8 mouse cellular contexts compared by ENCODE assay signal in the genomic region with DNA sequence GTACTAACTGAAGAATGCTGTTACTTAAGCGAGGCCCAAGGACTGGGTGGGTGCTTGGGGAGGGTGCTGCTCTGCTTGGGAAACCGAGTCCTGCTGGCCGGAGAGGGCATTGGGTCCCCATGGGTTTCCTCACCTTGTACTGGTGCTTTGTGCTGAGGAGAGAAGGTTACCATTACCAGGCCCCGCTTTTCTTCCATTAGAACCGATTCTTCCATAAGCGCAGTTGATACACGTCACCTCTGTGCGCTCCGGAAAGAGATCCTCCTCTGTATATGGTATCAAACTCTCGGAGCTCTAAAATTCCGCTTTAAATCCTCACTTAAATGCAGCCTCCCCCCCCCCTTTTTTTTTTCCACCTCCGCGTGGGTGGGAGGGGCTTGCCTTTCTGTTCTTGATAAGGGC. TPM values are rescaled to one million over a fixed set of nuclear protein-coding genes. Genes with fewer than 3 reads are reported as not detected.
DNase-seq lines count a peak whose midpoint lies in the region; ATAC-seq lines count a peak whose summit lies in the region.

No protein-coding gene starts in this region.

- under 1% methylated on average over 13 of the region's 13 CpGs for WGBS in intestine, embryonic 15.5 days

- peak overlapping the region; percentile 93 for H3K4me3 ChIP-seq in intestine, embryonic 15.5 days (replicated peaks)

- no peaks in the 10 kb centered on the region for H3K27me3 ChIP-seq in intestine, embryonic 15.5 days (replicated peaks)

- peak overlapping the region; percentile 99 for H3K9ac ChIP-seq in intestine, embryonic 15.5 days

- DNase-seq in kidney, postnatal 25 days, result peak; percentile 30 to 61
- DNase-seq in kidney, adult 11 months, result no peak
- peak; percentile 70 for DNase-seq in MN1 (ENCODE audit: low spot score)
- DNase-seq in mesoderm, embryonic 11.5 days (ENCODE audit: low read depth, low spot score), result peak; percentile 63
- DNase-seq in cerebellum, postnatal 10 days, result no peak
- DNase-seq in adrenal gland, adult (ENCODE audit: inconsistent age in 2 of 2, low spot score in 1 of 2), result no peak

- H3K4me1 ChIP-seq in intestine, embryonic 15.5 days (replicated peaks), result peaks cover 9% of the 10 kb centered on the region

- H3K9me3 ChIP-seq in intestine, embryonic 15.5 days, result no peaks in the 10 kb centered on the region

- peak; percentile 12 for ATAC-seq in erythroblast, adult 5-6 weeks (replicated peaks; ENCODE audit: low FRiP score, poor library complexity, severe bottlenecking)
- peak; percentile 24; the same call in 1 of the 2 replicates for ATAC-seq in intestine, embryonic 15.5 days

- peak overlapping the region; percentile 92 for H3K4me2 ChIP-seq in intestine, embryonic 15.5 days (replicated peaks)

- peaks cover 25% of the 10 kb centered on the region for H3K36me3 ChIP-seq in intestine, embryonic 15.5 days

- H3K27ac ChIP-seq in intestine, embryonic 15.5 days, result peak overlapping the region; percentile 99

RNA-seq across cellular contexts. Expression of a gene that starts 1.3 kb away (rescaled TPM):
- 26.9 and 40.5 TPM in 2 replicates for total RNA-seq in erythroblast, adult 5-6 weeks (2015; ENCODE audit: low replicate concordance)
- 55.7 and 59.0 TPM in 2 replicates for total RNA-seq in erythroblast, adult 5-6 weeks (2017; ENCODE audit: low replicate concordance)
- 93.1 and 102 TPM in 2 replicates for polyA plus RNA-seq in intestine, embryonic 15.5 days (2015; fragmentation: Nextera tagmentation; extraction: Ambion mirVana)

RNA-seq across cellular contexts. Expression of a gene that starts 10.4 kb away (rescaled TPM):
- total RNA-seq in erythroblast, adult 5-6 weeks (2015; ENCODE audit: low replicate concordance), result 18.6 and 69.2 TPM in 2 replicates
- 54.2 and 64.6 TPM in 2 replicates for total RNA-seq in erythroblast, adult 5-6 weeks (2017; ENCODE audit: low replicate concordance)
- polyA plus RNA-seq in intestine, embryonic 15.5 days (2015; fragmentation: Nextera tagmentation; extraction: Ambion mirVana), result 105 and 106 TPM in 2 replicates

RNA-seq across cellular contexts. Expression of a gene that starts 27.5 kb away (rescaled TPM):
- 57.9 and 59.6 TPM in 2 replicates for total RNA-seq in erythroblast, adult 5-6 weeks (2015; ENCODE audit: low replicate concordance)
- 80.2 and 94.7 TPM in 2 replicates for total RNA-seq in erythroblast, adult 5-6 weeks (2017; ENCODE audit: low replicate concordance)
- polyA plus RNA-seq in intestine, embryonic 15.5 days (2015; fragmentation: Nextera tagmentation; extraction: Ambion mirVana), result 49.5 and 52.4 TPM in 2 replicates

RNA-seq across cellular contexts. Expression of a gene that starts 38.4 kb away (rescaled TPM):
- not detected in 2 replicates for total RNA-seq in erythroblast, adult 5-6 weeks (2015; ENCODE audit: low replicate concordance)
- total RNA-seq in erythroblast, adult 5-6 weeks (2017; ENCODE audit: low replicate concordance), result not detected in 2 replicates
- polyA plus RNA-seq in intestine, embryonic 15.5 days (2015; fragmentation: Nextera tagmentation; extraction: Ambion mirVana), result 29.5 and 35.0 TPM in 2 replicates

RNA-seq across cellular contexts. Expression of a gene that starts 42.2 kb away (rescaled TPM):
- total RNA-seq in erythroblast, adult 5-6 weeks (2015; ENCODE audit: low replicate concordance), result 64.2 and 120 TPM in 2 replicates
- total RNA-seq in erythroblast, adult 5-6 weeks (2017; ENCODE audit: low replicate concordance), result 50.0 and 52.2 TPM in 2 replicates
- 173 and 179 TPM in 2 replicates for polyA plus RNA-seq in intestine, embryonic 15.5 days (2015; fragmentation: Nextera tagmentation; extraction: Ambion mirVana)

Comparison
In these comparisons a context has a peak if more than half of its experiments do, and no peak if none do; other contexts are left out.
1. DNase-seq: peak in kidney, postnatal 25 days (2 of 2), MN1 (single experiment) and mesoderm, embryonic 11.5 days (single experiment); none in kidney, adult 11 months (single experiment), cerebellum, postnatal 10 days (0 of 2) and adrenal gland, adult (0 of 2).